Mouse (Mus musculus) intestine, embryonic 16.5 days (tissue): ENCODE data around the gene Gdf7. TPM values are rescaled to one million over a fixed set of nuclear protein-coding genes. Genes with fewer than 3 reads are reported as not detected.
A peak's percentile ranks its signal among the peaks of the same experiment; 100 is the strongest.

Experiments used
- ATAC-seq: fragments of 200-750 bp; cut with Nextera tagmentation; 2 replicates; pipeline ENCODE4 v1.8.0; 2017; ENCODE audit warnings: moderate TSS enrichment, moderate library complexity
- H3K27ac ChIP-seq: fragments of 300-500 bp; sonication (generic); 2 replicates; pipeline ENCODE4 v1.5.1; 2014; ENCODE audit warnings: mild to moderate bottlenecking, low read length
- H3K27me3 ChIP-seq: fragments of 300-500 bp; sonication (generic); replicated peaks from 2 replicates; pipeline ENCODE4 v1.6.1; 2014; ENCODE audit warnings: low read length, control low read depth, mixed read lengths; ENCODE audit not compliant: control insufficient read depth, insufficient read depth
- H3K36me3 ChIP-seq: fragments of 300-500 bp; sonication (generic); 2 replicates; pipeline ENCODE4 v1.6.1; 2014; ENCODE audit warnings: low read length, control low read depth; ENCODE audit not compliant: control insufficient read depth, insufficient read depth
- H3K4me1 ChIP-seq: fragments of 300-500 bp; sonication (generic); 2 replicates; pipeline ENCODE4 v1.6.1; 2014; ENCODE audit warnings: low read length, control low read depth, mixed read lengths; ENCODE audit not compliant: control insufficient read depth, insufficient read depth
- H3K4me2 ChIP-seq: fragments of 300-500 bp; sonication (generic); 2 replicates; pipeline ENCODE4 v1.6.1; 2014; ENCODE audit warnings: low read depth, low read length, control low read depth
- H3K4me3 ChIP-seq: fragments of 300-500 bp; sonication (generic); 2 replicates; pipeline ENCODE4 v1.5.1; 2014; ENCODE audit warnings: mild to moderate bottlenecking, low read length
- H3K9ac ChIP-seq: fragments of 300-500 bp; sonication (generic); 2 replicates; pipeline ENCODE4 v1.6.1; 2014; ENCODE audit warnings: low read depth, low read length
- H3K9me3 ChIP-seq: fragments of 300-500 bp; sonication (generic); 2 replicates; pipeline ENCODE4 v1.6.1; 2016; ENCODE audit warnings: low read length, control low read depth; ENCODE audit not compliant: control insufficient read depth
- WGBS: fragments of 180-500 bp; shearing (Covaris S2); extraction: QIAGEN DNeasy Blood & Tissue Kit; methylation state at CpG from one replicate; pipeline ENCODE4 v1.1.7; 2014; 5-methylcytosine and 5-hydroxymethylcytosine counted together
- polyA plus RNA-seq: library from polyadenylated mRNA; unstranded; fragments of >200 nt; fragmentation: Nextera tagmentation; extraction: Ambion mirVana; gene quantifications from 2 replicates; pipeline ENCODE4 v1.2.1, GENCODE M21; 2015

Gdf7 gene
- polyA plus RNA-seq, 1 experiment from 2014 or later = not detected

DNA sequence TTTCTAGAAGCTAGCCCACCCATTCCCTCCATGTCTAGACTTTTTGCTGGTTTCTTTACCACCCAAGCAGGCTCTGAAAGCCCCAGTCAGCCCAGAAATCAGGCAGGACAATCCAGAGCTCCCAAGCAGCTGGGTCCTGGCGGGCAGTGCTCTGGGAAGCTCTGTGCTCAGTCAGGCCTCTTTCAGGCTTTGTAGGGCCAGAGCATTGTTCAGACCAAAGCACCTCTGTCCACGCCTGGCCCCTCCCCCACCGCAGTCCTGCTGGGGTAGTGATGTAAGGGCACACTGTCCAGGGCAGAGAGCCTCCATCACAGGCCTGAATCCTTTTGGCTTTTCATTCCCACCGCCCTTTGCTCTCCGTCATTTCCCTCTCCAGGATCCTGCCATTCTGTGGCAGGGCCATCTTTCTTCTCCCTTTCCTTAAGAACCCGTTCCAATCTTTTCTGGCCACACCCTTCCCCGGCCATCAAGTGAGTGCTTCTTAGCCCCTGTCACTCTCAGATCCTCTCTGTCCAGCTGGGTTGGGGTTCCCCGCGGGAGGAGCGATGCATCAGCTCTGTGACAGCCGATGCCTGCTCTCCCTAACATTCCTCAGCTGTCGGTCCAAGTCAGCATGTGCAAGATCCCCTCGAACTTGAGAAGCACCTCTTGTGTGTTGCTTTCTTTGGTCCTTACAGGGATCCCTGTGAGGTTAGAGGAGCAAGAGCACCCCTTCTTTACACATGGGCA is 38.0 kb upstream of the Gdf7 start:
- Histone ChIP-seq H3K4me3 (no peak overlapping the region), H3K36me3 (peaks cover 2% of the 10 kb centered on the region), H3K27me3 (no peaks in the 10 kb centered on the region), H3K9ac (0 out of 2 replicates have a peak overlapping the region, but pooled peaks have one; percentile 7), H3K4me2 (no peak overlapping the region), H3K9me3 (no peaks in the 10 kb centered on the region), H3K27ac (no peak overlapping the region), H3K4me1 (peaks cover 3% of the 10 kb centered on the region; the same call in 1 of the 2 replicates)
- WGBS = 50% methylated on average over 13 of the region's 13 CpGs
- no peak for ATAC-seq

- WGBS = 74% methylated on average over 8 of the region's 8 CpGs
- Histone ChIP-seq H3K4me1 (peaks cover 3% of the 10 kb centered on the region; the same call in 1 of the 2 replicates), H3K4me3 (no peak overlapping the region), H3K36me3 (peaks cover 2% of the 10 kb centered on the region), H3K4me2 (no peak overlapping the region), H3K9me3 (no peaks in the 10 kb centered on the region), H3K9ac (no peak overlapping the region), H3K27me3 (no peaks in the 10 kb centered on the region), H3K27ac (no peak overlapping the region)
- no peak for ATAC-seq
Observed at GRCm38 (mm10) chr12:8338918-8339317, 37.2 kb upstream of the Gdf7 start.

- Histone ChIP-seq H3K4me3 (no peak overlapping the region), H3K9me3 (no peaks in the 10 kb centered on the region), H3K27ac (no peak overlapping the region), H3K4me2 (no peak overlapping the region), H3K36me3 (peaks cover 2% of the 10 kb centered on the region), H3K9ac (no peak overlapping the region), H3K27me3 (no peaks in the 10 kb centered on the region), H3K4me1 (peaks cover 3% of the 10 kb centered on the region; the same call in 1 of the 2 replicates)
- no peak for ATAC-seq
- WGBS = 55% methylated on average over 4 of the region's 4 CpGs
Observed at GRCm38 (mm10) chr12:8338491-8338890, 36.7 kb upstream of the Gdf7 start.

DNA sequence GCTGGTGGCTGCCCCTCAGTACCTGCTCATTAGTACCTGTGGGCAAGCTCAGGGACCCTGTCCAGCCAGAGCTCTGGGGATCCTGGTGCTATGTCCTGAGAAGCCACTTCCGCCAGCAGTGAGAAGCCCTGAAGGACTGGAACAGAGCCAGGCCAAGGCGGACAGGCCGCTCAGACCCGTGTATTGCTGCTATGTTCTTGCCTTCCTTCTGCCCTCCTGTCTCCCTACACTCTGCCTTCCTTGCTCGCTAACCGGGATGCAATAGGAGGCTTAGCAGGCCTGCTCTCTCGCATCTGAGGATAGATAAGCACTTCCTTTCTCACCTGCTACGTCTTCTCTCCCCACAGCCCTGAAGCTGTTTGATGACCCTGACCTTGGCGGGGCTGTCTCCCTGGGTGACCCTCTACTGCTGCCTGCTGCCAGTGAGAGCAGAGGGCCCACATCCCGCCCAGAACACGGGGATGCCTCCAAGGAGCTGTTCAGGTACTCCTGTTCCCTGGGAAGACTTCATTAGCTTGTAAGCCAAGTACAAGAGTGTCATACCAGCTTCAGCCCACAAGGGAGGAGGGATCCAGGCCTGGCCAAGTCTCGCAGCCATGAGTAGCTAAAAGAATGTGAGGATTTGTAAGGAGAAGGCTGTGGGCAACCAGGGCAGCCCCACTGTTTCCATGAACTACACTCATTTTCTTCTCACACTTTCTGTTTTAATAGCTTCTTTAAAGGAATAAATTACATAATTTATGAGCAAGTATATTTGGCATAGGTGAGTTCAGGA is 35.7 kb upstream of the Gdf7 start:
- Histone ChIP-seq H3K36me3 (peaks cover 2% of the 10 kb centered on the region), H3K27me3 (no peaks in the 10 kb centered on the region), H3K27ac (no peak overlapping the region), H3K4me2 (no peak overlapping the region), H3K4me3 (no peak overlapping the region), H3K9ac (no peak overlapping the region), H3K4me1 (peaks cover 3% of the 10 kb centered on the region; the same call in 1 of the 2 replicates), H3K9me3 (no peaks in the 10 kb centered on the region)
- no peak for ATAC-seq
- WGBS = 68% methylated on average over 12 of the region's 12 CpGs

DNA sequence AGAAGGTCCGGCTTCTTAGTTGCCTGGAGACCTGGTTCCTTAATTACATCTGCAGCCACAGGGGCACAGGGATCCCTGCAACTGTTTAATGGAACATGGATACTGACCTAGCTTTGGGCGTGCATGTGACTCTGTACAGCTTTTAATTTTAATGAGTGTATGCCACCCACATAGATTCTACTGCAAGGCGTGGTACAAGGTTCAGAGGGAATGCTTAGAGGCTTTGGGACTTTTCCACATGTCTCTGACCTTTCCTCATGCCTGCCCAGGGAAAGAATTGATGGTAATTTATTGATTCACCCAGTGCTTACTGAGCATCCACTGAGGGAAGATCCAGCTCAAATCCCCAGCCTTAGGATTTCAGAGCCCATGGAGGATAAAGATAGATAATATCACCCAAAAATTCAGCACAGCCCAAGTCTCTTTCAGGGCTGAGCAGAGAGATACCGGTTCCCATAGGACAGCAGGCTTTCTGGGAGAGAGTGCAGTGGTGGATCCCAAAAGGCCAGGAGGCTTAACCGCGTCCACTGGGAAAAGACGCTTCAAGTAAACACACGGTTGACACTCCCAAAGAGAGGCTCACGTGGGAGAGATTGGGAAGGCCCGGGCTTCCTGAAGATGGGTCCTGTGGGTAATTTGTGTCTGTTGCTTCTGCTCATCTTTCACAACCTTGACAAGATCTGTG is 35.0 kb upstream of the Gdf7 start:
- H3K27ac ChIP-seq = no peak overlapping the region
- no peak for ATAC-seq
- no peaks in the 10 kb centered on the region for H3K27me3 ChIP-seq
- peaks cover 9% of the 10 kb centered on the region for H3K4me1 ChIP-seq
- H3K4me3 ChIP-seq = no peak overlapping the region
- WGBS = 82% methylated on average over 10 of the region's 10 CpGs
- no peak overlapping the region for H3K9ac ChIP-seq
- no peaks in the 10 kb centered on the region for H3K9me3 ChIP-seq
- H3K36me3 ChIP-seq = peaks cover 2% of the 10 kb centered on the region
- H3K4me2 ChIP-seq = no peak overlapping the region

GRCm38 (mm10) chr12:8335503-8335902 is 33.7 kb upstream of the Gdf7 start:
- 95% methylated on average over 2 of the region's 2 CpGs for WGBS
- ATAC-seq = no peak

GRCm38 (mm10) chr12:8334261-8334660 is 32.5 kb upstream of the Gdf7 start:
- Histone ChIP-seq H3K4me1 (peaks cover 14% of the 10 kb centered on the region), H3K4me3 (no peak overlapping the region), H3K4me2 (no peak overlapping the region), H3K27ac (no peak overlapping the region), H3K36me3 (peaks cover 4% of the 10 kb centered on the region; the same call in 1 of the 2 replicates), H3K9ac (no peak overlapping the region), H3K27me3 (no peaks in the 10 kb centered on the region), H3K9me3 (no peaks in the 10 kb centered on the region)
- 82% methylated on average over 4 of the region's 4 CpGs for whole genome bisulfite sequencing
- no peak for ATAC-seq

More at GRCm38 (mm10) chr12:8335503-8335902, 33.7 kb upstream of the Gdf7 start:
- no peak overlapping the region for H3K9ac ChIP-seq
- no peak overlapping the region for H3K4me3 ChIP-seq
- no peak overlapping the region for H3K27ac ChIP-seq
- no peak overlapping the region for H3K4me2 ChIP-seq
- H3K36me3 ChIP-seq = peaks cover 2% of the 10 kb centered on the region; the same call in 1 of the 2 replicates
- no peaks in the 10 kb centered on the region for H3K9me3 ChIP-seq
- peaks cover 14% of the 10 kb centered on the region for H3K4me1 ChIP-seq
- no peaks in the 10 kb centered on the region for H3K27me3 ChIP-seq

GRCm38 (mm10) chr12:8333617-8334016 is 31.9 kb upstream of the Gdf7 start:
- Histone ChIP-seq H3K36me3 (peaks cover 8% of the 10 kb centered on the region), H3K9ac (no peak overlapping the region), H3K9me3 (no peaks in the 10 kb centered on the region), H3K27me3 (no peaks in the 10 kb centered on the region), H3K27ac (no peak overlapping the region), H3K4me1 (peaks cover 14% of the 10 kb centered on the region), H3K4me3 (no peak overlapping the region), H3K4me2 (no peak overlapping the region)
- 72% methylated on average over 8 of the region's 8 CpGs for WGBS
- ATAC-seq = no peak

DNA sequence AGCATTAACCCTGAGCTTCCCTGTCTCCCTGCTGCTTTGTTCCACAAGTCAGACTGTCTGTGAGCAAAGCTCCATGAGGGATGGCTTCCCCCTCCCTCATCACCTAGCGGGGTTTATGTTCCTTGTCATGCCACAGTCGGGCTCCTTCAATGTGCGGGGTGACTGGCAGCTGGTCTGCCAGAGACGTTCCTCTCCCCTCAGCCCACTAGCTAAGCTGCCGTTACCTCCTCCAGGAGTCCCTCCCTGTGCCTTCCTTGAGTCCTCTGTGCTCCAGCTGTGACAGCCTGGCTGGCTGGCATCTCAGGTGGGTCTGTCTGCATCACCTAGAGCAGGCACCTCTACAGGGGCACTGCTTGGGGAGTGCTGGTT is 30.4 kb upstream of the Gdf7 start:
- Histone ChIP-seq H3K4me2 (no peak overlapping the region), H3K9ac (no peak overlapping the region), H3K4me3 (no peak overlapping the region), H3K4me1 (peaks cover 11% of the 10 kb centered on the region), H3K27ac (no peak overlapping the region), H3K27me3 (no peaks in the 10 kb centered on the region), H3K36me3 (peaks cover 7% of the 10 kb centered on the region), H3K9me3 (no peaks in the 10 kb centered on the region)
- WGBS = 69% methylated on average over 5 of the region's 5 CpGs
- ATAC-seq = no peak
